Mouse (Mus musculus) midbrain, embryonic 15.5 days (tissue): ENCODE measurements around the gene Senp6. TPM values are rescaled to one million over a fixed set of nuclear protein-coding genes. Genes with fewer than 3 reads are reported as not detected.
A peak's percentile ranks its signal among the peaks of the same experiment; 100 is the strongest.
"Not testable (repeated sequence)": the region's sequence is repeated elsewhere in the genome, so short reads cannot be mapped to it uniquely, and the experiment has no call there.

Experiments
- ATAC-seq: fragments of 200-750 bp; cut with Nextera tagmentation; replicated peaks from 2 replicates; pipeline ENCODE4 v1.8.0; 2017; ENCODE audit warnings: moderate TSS enrichment
- H3K27ac ChIP-seq: fragments of 300-500 bp; sonication (generic); 2 replicates; pipeline ENCODE4 v1.5.1; 2015; ENCODE audit warnings: mild to moderate bottlenecking, inconsistent platforms
- H3K27me3 ChIP-seq: fragments of 300-500 bp; sonication (generic); replicated peaks from 2 replicates; pipeline ENCODE4 v1.6.1; 2015; ENCODE audit warnings: inconsistent platforms
- H3K36me3 ChIP-seq: fragments of 300-500 bp; sonication (generic); replicated peaks from 2 replicates; pipeline ENCODE4 v1.6.1; 2015; ENCODE audit warnings: inconsistent platforms
- H3K4me1 ChIP-seq: fragments of 300-500 bp; sonication (generic); 2 replicates; pipeline ENCODE4 v1.6.1; 2015; ENCODE audit warnings: inconsistent platforms
- H3K4me2 ChIP-seq: fragments of 300-500 bp; sonication (generic); 2 replicates; pipeline ENCODE4 v1.6.1; 2015; ENCODE audit warnings: inconsistent platforms, mild to moderate bottlenecking, moderate library complexity
- H3K4me3 ChIP-seq: fragments of 300-500 bp; sonication (generic); 2 replicates; pipeline ENCODE4 v1.5.1; 2015; ENCODE audit warnings: mild to moderate bottlenecking, inconsistent platforms
- H3K9ac ChIP-seq: fragments of 300-500 bp; sonication (generic); 2 replicates; pipeline ENCODE4 v1.6.1; 2015; ENCODE audit warnings: mild to moderate bottlenecking, inconsistent platforms
- H3K9me3 ChIP-seq: fragments of 300-500 bp; sonication (generic); 2 replicates; pipeline ENCODE4 v1.6.1; 2016; ENCODE audit warnings: inconsistent platforms
- WGBS: fragments of 180-500 bp; shearing (Covaris S2); methylation state at CpG from one replicate; pipeline ENCODE4 v1.1.7; 2015; ENCODE audit warnings: mixed read lengths; 5-methylcytosine and 5-hydroxymethylcytosine counted together
- polyA plus RNA-seq: library from polyadenylated mRNA; unstranded; fragments of >200 nt; fragmentation: Nextera tagmentation; extraction: Ambion mirVana; gene quantifications from 2 replicates; pipeline ENCODE4 v1.2.1, GENCODE M21; 2015

Gene Senp6
- polyA plus RNA-seq, 1 experiment from 2014 or later = 54.7 TPM

GRCm38 (mm10) chr9:80085665-80086064, 19.0 kb downstream of the Senp6 start:
- Histone ChIP-seq H3K4me3 (no peak overlapping the region), H3K9me3 (no peaks in the 10 kb centered on the region), H3K27me3 (no peaks in the 10 kb centered on the region), H3K4me1 (peaks cover 15% of the 10 kb centered on the region), H3K9ac (no peak overlapping the region), H3K4me2 (no peak overlapping the region), H3K36me3 (no peaks in the 10 kb centered on the region), H3K27ac (no peak overlapping the region)
- ATAC-seq = no peak
- WGBS = 46% methylated on average over 2 of the region's 2 CpGs

GRCm38 (mm10) chr9:80086272-80086966, 19.7 kb downstream of the Senp6 start:
- not testable (repeated sequence) for H3K36me3 ChIP-seq, ATAC-seq, H3K4me3 ChIP-seq, H3K27me3 ChIP-seq, H3K9ac ChIP-seq, H3K4me2 ChIP-seq, H3K9me3 ChIP-seq, H3K27ac ChIP-seq
- H3K4me1 ChIP-seq = peaks cover 15% of the 10 kb centered on the region
- WGBS = 89% methylated on average over 6 of the region's 6 CpGs

- Histone ChIP-seq H3K36me3 (0 out of 2 replicates have a peak, but pooled peaks cover 2% of the 10 kb centered on the region), H3K4me1 (peaks cover 13% of the 10 kb centered on the region), H3K27ac (no peak overlapping the region), H3K4me2 (no peak overlapping the region), H3K9ac (no peak overlapping the region), H3K9me3 (no peaks in the 10 kb centered on the region), H3K27me3 (no peaks in the 10 kb centered on the region), H3K4me3 (no peak overlapping the region)
- WGBS = 88% methylated on average over 3 of the region's 3 CpGs
- no peak for ATAC-seq
These were observed 22.7 kb downstream of the Senp6 start for GRCm38 (mm10) chr9:80089409-80089808.

- H3K4me1 ChIP-seq = no peaks in the 10 kb centered on the region
- H3K4me2 ChIP-seq = no peak overlapping the region
These were observed 29.6 kb downstream of the Senp6 start for GRCm38 (mm10) chr9:80096325-80096724.

GRCm38 (mm10) chr9:80145992-80146587, 79.4 kb downstream of the Senp6 start:
- WGBS = 87% methylated on average over 10 of the region's 10 CpGs
- H3K36me3 ChIP-seq = peaks cover 13% of the 10 kb centered on the region
- no peaks in the 10 kb centered on the region for H3K4me1 ChIP-seq
- no peak overlapping the region for H3K27ac ChIP-seq
- H3K27me3 ChIP-seq = no peaks in the 10 kb centered on the region
- H3K9me3 ChIP-seq = no peaks in the 10 kb centered on the region
- H3K4me3 ChIP-seq = no peak overlapping the region
- ATAC-seq = no peak
- no peak overlapping the region for H3K9ac ChIP-seq
- H3K4me2 ChIP-seq = no peak overlapping the region

More at GRCm38 (mm10) chr9:80096325-80096724, 29.6 kb downstream of the Senp6 start:
- H3K4me3 ChIP-seq = no peak overlapping the region
- no peaks in the 10 kb centered on the region for H3K9me3 ChIP-seq
- no peak for ATAC-seq
- H3K9ac ChIP-seq = no peak overlapping the region
- H3K27ac ChIP-seq = no peak overlapping the region
- no peaks in the 10 kb centered on the region for H3K27me3 ChIP-seq
- 0 out of 2 replicates have a peak, but pooled peaks cover 2% of the 10 kb centered on the region for H3K36me3 ChIP-seq
- WGBS = 93% methylated on average over 3 of the region's 3 CpGs

- 85% methylated on average over 5 of the region's 5 CpGs for WGBS
- H3K36me3 ChIP-seq = no peaks in the 10 kb centered on the region; the same call in 1 of the 2 replicates
- ATAC-seq = no peak
These were observed 82.9 kb downstream of the Senp6 start for GRCm38 (mm10) chr9:80149594-80149993.

GRCm38 (mm10) chr9:80155277-80155676, 88.6 kb downstream of the Senp6 start:
- Histone ChIP-seq H3K36me3 (no peaks in the 10 kb centered on the region), H3K4me3 (no peak overlapping the region), H3K27me3 (no peaks in the 10 kb centered on the region), H3K9ac (no peak overlapping the region), H3K9me3 (no peaks in the 10 kb centered on the region), H3K4me1 (no peaks in the 10 kb centered on the region), H3K4me2 (no peak overlapping the region), H3K27ac (no peak overlapping the region)
- WGBS = 32% methylated on average over 5 of the region's 5 CpGs
- ATAC-seq = peak; percentile 67

More at GRCm38 (mm10) chr9:80149594-80149993, 82.9 kb downstream of the Senp6 start:
- H3K27ac ChIP-seq = no peak overlapping the region
- no peaks in the 10 kb centered on the region for H3K9me3 ChIP-seq
- no peak overlapping the region for H3K4me2 ChIP-seq
- no peaks in the 10 kb centered on the region for H3K4me1 ChIP-seq
- no peak overlapping the region for H3K4me3 ChIP-seq
- no peaks in the 10 kb centered on the region for H3K27me3 ChIP-seq
- H3K9ac ChIP-seq = no peak overlapping the region

GRCm38 (mm10) chr9:80156780-80157179, 90.1 kb downstream of the Senp6 start:
- no peak overlapping the region for H3K4me2 ChIP-seq
- no peaks in the 10 kb centered on the region for H3K27me3 ChIP-seq
- H3K9me3 ChIP-seq = no peaks in the 10 kb centered on the region
- H3K4me1 ChIP-seq = no peaks in the 10 kb centered on the region
- H3K9ac ChIP-seq = no peak overlapping the region
- WGBS = 91% methylated on average over 5 of the region's 5 CpGs
- no peak for ATAC-seq
- no peak overlapping the region for H3K4me3 ChIP-seq
- no peaks in the 10 kb centered on the region for H3K36me3 ChIP-seq
- H3K27ac ChIP-seq = no peak overlapping the region

GRCm38 (mm10) chr9:80157840-80158465, 91.2 kb downstream of the Senp6 start:
- Histone ChIP-seq H3K36me3 (no peaks in the 10 kb centered on the region), H3K9ac (no peak overlapping the region), H3K9me3 (no peaks in the 10 kb centered on the region; the same call in 1 of the 2 replicates), H3K4me2 (no peak overlapping the region), H3K27ac (no peak overlapping the region), H3K4me1 (no peaks in the 10 kb centered on the region), H3K4me3 (no peak overlapping the region), H3K27me3 (no peaks in the 10 kb centered on the region)
- WGBS = 92% methylated on average over 12 of the region's 12 CpGs
- ATAC-seq = no peak

GRCm38 (mm10) chr9:80158937-80159336, 92.2 kb downstream of the Senp6 start:
- Histone ChIP-seq H3K4me3 (no peak overlapping the region), H3K27ac (no peak overlapping the region), H3K9ac (no peak overlapping the region), H3K4me1 (peaks cover 2% of the 10 kb centered on the region), H3K27me3 (no peaks in the 10 kb centered on the region), H3K9me3 (no peaks in the 10 kb centered on the region; the same call in 1 of the 2 replicates), H3K4me2 (no peak overlapping the region), H3K36me3 (no peaks in the 10 kb centered on the region)
- WGBS = 85% methylated on average over 5 of the region's 5 CpGs
- ATAC-seq = no peak

- H3K27ac ChIP-seq = no peak overlapping the region
- peaks cover 7% of the 10 kb centered on the region for H3K4me1 ChIP-seq
- H3K9ac ChIP-seq = no peak overlapping the region
- no peaks in the 10 kb centered on the region for H3K27me3 ChIP-seq
- H3K4me3 ChIP-seq = no peak overlapping the region
- no peaks in the 10 kb centered on the region for H3K36me3 ChIP-seq
- H3K4me2 ChIP-seq = no peak overlapping the region
- no peaks in the 10 kb centered on the region; the same call in 1 of the 2 replicates for H3K9me3 ChIP-seq
- no peak for ATAC-seq
- 65% methylated on average over 4 of the region's 4 CpGs for WGBS
These were observed 94.7 kb downstream of the Senp6 start for GRCm38 (mm10) chr9:80161451-80161850.

GRCm38 (mm10) chr9:80163126-80163723, 96.5 kb downstream of the Senp6 start:
- H3K27me3 ChIP-seq = no peaks in the 10 kb centered on the region
- no peak for ATAC-seq
- no peak overlapping the region for H3K4me3 ChIP-seq
- peaks cover 7% of the 10 kb centered on the region for H3K4me1 ChIP-seq
- H3K9me3 ChIP-seq = no peaks in the 10 kb centered on the region; the same call in 1 of the 2 replicates
- no peak overlapping the region for H3K4me2 ChIP-seq
- H3K27ac ChIP-seq = no peak overlapping the region
- 88% methylated on average over 4 of the region's 4 CpGs for WGBS
- no peaks in the 10 kb centered on the region for H3K36me3 ChIP-seq
- no peak overlapping the region for H3K9ac ChIP-seq
